8 mouse cellular contexts compared by ENCODE assay signal in genomic region chr1:60179932-60180783, GRCm38 (mm10). TPM values are rescaled to one million over a fixed set of nuclear protein-coding genes. Genes with fewer than 3 reads are reported as not detected.
DNase-seq lines count a peak whose midpoint lies in the region; ATAC-seq lines count a peak whose summit lies in the region.

Nbeal1 (plus strand) TSS chr1:60180599.

- peak within 1 kb of the TSS; percentile 77 for H3K9ac ChIP-seq in kidney, embryonic 15.5 days

- H3K4me1 ChIP-seq in heart, embryonic 10.5 days, result peaks cover 9% of the 10 kb centered on the region; the same call in 1 of the 2 replicates
- H3K4me1 ChIP-seq in kidney, embryonic 15.5 days, result peaks cover 10% of the 10 kb centered on the region

- peak; percentile 98 for ATAC-seq in erythroblast, adult 5-6 weeks (replicated peaks; ENCODE audit: low FRiP score, poor library complexity, severe bottlenecking)
- peak; percentile 99 for ATAC-seq in kidney, embryonic 15.5 days (replicated peaks; ENCODE audit: low FRiP score)
- peak; percentile 98 for ATAC-seq in monocyte, adult 5-6 weeks (replicated peaks; ENCODE audit: insufficient number of reproducible peaks, low FRiP score, low TSS enrichment, poor library complexity, severe bottlenecking)

- peak within 1 kb of the TSS; percentile 61 for H3K4me2 ChIP-seq in kidney, embryonic 15.5 days

- peak within 1 kb of the TSS; percentile 89 for H3K4me3 ChIP-seq in heart, embryonic 10.5 days
- H3K4me3 ChIP-seq in kidney, embryonic 15.5 days (replicated peaks), result peak within 1 kb of the TSS; percentile 78

- WGBS in heart, embryonic 10.5 days, result 1% methylated on average over 72 of the region's 74 CpGs
- WGBS in kidney, embryonic 15.5 days, result under 1% methylated on average over 64 of the region's 74 CpGs

- no peaks in the 10 kb centered on the region for H3K9me3 ChIP-seq in heart, embryonic 10.5 days
- no peaks in the 10 kb centered on the region for H3K9me3 ChIP-seq in kidney, embryonic 15.5 days (replicated peaks)

- DNase-seq in B cell, adult 2 months, result peak; percentile 98
- peak; percentile 99 for DNase-seq in brain, adult 2 months (ENCODE audit: low read depth, low spot score)
- DNase-seq in heart, embryonic 10.5 days (ENCODE audit: low spot score), result peak; percentile 100
- peak; percentile 99 for DNase-seq in liver
- DNase-seq in spleen, postnatal 4 days (ENCODE audit: low spot score in 2 of 2), result peak; percentile 98 to 99

- peak within 1 kb of the TSS; percentile 99 for H3K27ac ChIP-seq in heart, embryonic 10.5 days
- H3K27ac ChIP-seq in kidney, embryonic 15.5 days, result peak within 1 kb of the TSS; percentile 97

- H3K27me3 ChIP-seq in heart, embryonic 10.5 days (ENCODE audit: insufficient read depth, poor library complexity, severe bottlenecking), result no peaks in the 10 kb centered on the region
- H3K27me3 ChIP-seq in kidney, embryonic 15.5 days, result no peaks in the 10 kb centered on the region

- peaks cover 5% of the 10 kb centered on the region; the same call in 1 of the 2 replicates for H3K36me3 ChIP-seq in heart, embryonic 10.5 days
- H3K36me3 ChIP-seq in kidney, embryonic 15.5 days, result 0 out of 2 replicates have a peak, but pooled peaks cover 2% of the 10 kb centered on the region

RNA-seq across cellular contexts. Expression of gene Nbeal1, which starts in this region (rescaled TPM):
- total RNA-seq in erythroblast, adult 5-6 weeks (2015; ENCODE audit: low replicate concordance), result 1.9 and 2.9 TPM in 2 replicates
- 2.8 and 4.3 TPM in 2 replicates for total RNA-seq in erythroblast, adult 5-6 weeks (2017; ENCODE audit: low replicate concordance)
- 7.3 and 10.6 TPM in 2 replicates for polyA plus RNA-seq in heart, embryonic 10.5 days (2016; fragmentation: Nextera tagmentation; extraction: Ambion mirVana)
- polyA plus RNA-seq in kidney, embryonic 15.5 days (2015; fragmentation: Nextera tagmentation; extraction: Ambion mirVana), result 7.9 TPM in 2 replicates
- total RNA-seq in monocyte, adult 5-6 weeks (2017), result 10.3 to 30.8 TPM (median 16.8 TPM) in 3 replicates

Comparison
In these comparisons a context has a peak if more than half of its experiments do, and no peak if none do; other contexts are left out.
1. Peak in every context shown above with its lines: DNase-seq, ATAC-seq, H3K4me3 ChIP-seq and H3K27ac ChIP-seq.